Mouse (Mus musculus): Measurements from ENCODE around the gene Smok3c. TPM values are rescaled to one million over a fixed set of nuclear protein-coding genes. Genes with fewer than 3 reads are reported as not detected.

The Smok3c gene
- polyA plus RNA-seq, 1 experiment from 2014 or later = not detected

- no peak for ATAC-seq (ENCODE audit: low FRiP score, low TSS enrichment)
- no peaks in the 10 kb centered on the region for H3K4me1 ChIP-seq (replicated peaks; ENCODE audit: control insufficient read depth, insufficient read depth)
- DNase-seq (ENCODE audit: low spot score) = no peak
- H3K27ac ChIP-seq (replicated peaks) = no peak overlapping the region
- no peak overlapping the region for H3K4me2 ChIP-seq (replicated peaks; ENCODE audit: low read depth)
- no peaks in the 10 kb centered on the region for H3K27me3 ChIP-seq (ENCODE audit: control insufficient read depth, insufficient read depth, low read length)
- WGBS = 79% methylated on average over 4 of the region's 4 CpGs
- no peaks in the 10 kb centered on the region for H3K9me3 ChIP-seq (ENCODE audit: control insufficient read depth, low read length)
- TF ChIP-seq CTCF (IDR thresholded peaks at IDR 0.05; ENCODE audit: low read depth) = no peak
- TF ChIP-seq EP300 (optimal IDR thresholded peaks at IDR 0.05) = no peak
- H3K9ac ChIP-seq (ENCODE audit: low read length) = no peak overlapping the region
- H3K4me3 ChIP-seq (ENCODE audit: low read depth, low read length) = no peak overlapping the region
- no peaks in the 10 kb centered on the region for H3K36me3 ChIP-seq (ENCODE audit: control insufficient read depth, insufficient read depth, low read length)
These were observed 20.8 kb downstream of the Smok3c start for GRCm38 (mm10) chr5:138073803-138074202.

- Histone ChIP-seq H3K9ac (ENCODE audit: low read length) (no peak overlapping the region), H3K36me3 (ENCODE audit: control insufficient read depth, insufficient read depth, low read length) (no peaks in the 10 kb centered on the region), H3K9me3 (ENCODE audit: control insufficient read depth, low read length) (no peaks in the 10 kb centered on the region), H3K27ac (replicated peaks) (no peak overlapping the region), H3K4me1 (replicated peaks; ENCODE audit: control insufficient read depth, insufficient read depth) (no peaks in the 10 kb centered on the region), H3K4me3 (ENCODE audit: low read depth, low read length) (no peak overlapping the region), H3K4me2 (replicated peaks; ENCODE audit: low read depth) (no peak overlapping the region), H3K27me3 (ENCODE audit: control insufficient read depth, insufficient read depth, low read length) (no peaks in the 10 kb centered on the region)
- ATAC-seq (ENCODE audit: low FRiP score, low TSS enrichment) (no peak), DNase-seq (ENCODE audit: low spot score) (no peak)
- 64% methylated on average over 3 of the region's 3 CpGs for WGBS
- TF ChIP-seq EP300 (optimal IDR thresholded peaks at IDR 0.05) (no peak), CTCF (IDR thresholded peaks at IDR 0.05; ENCODE audit: low read depth) (no peak)
These were observed 22.7 kb downstream of the Smok3c start for GRCm38 (mm10) chr5:138075684-138076083.

GRCm38 (mm10) chr5:138076148-138076547 is 23.2 kb downstream of the Smok3c start:
- Histone ChIP-seq H3K27me3 (ENCODE audit: control insufficient read depth, insufficient read depth, low read length) (no peaks in the 10 kb centered on the region), H3K9me3 (ENCODE audit: control insufficient read depth, low read length) (no peaks in the 10 kb centered on the region), H3K27ac (replicated peaks) (no peak overlapping the region), H3K36me3 (ENCODE audit: control insufficient read depth, insufficient read depth, low read length) (no peaks in the 10 kb centered on the region), H3K9ac (ENCODE audit: low read length) (no peak overlapping the region), H3K4me1 (replicated peaks; ENCODE audit: control insufficient read depth, insufficient read depth) (no peaks in the 10 kb centered on the region), H3K4me2 (replicated peaks; ENCODE audit: low read depth) (no peak overlapping the region), H3K4me3 (ENCODE audit: low read depth, low read length) (no peak overlapping the region)
- DNase-seq (ENCODE audit: low spot score) (no peak), ATAC-seq (ENCODE audit: low FRiP score, low TSS enrichment) (no peak)
- 51% methylated on average over 2 of the region's 2 CpGs for WGBS
- TF ChIP-seq CTCF (IDR thresholded peaks at IDR 0.05; ENCODE audit: low read depth) = no peak
- no peak for TF ChIP-seq EP300 (optimal IDR thresholded peaks at IDR 0.05)

DNA sequence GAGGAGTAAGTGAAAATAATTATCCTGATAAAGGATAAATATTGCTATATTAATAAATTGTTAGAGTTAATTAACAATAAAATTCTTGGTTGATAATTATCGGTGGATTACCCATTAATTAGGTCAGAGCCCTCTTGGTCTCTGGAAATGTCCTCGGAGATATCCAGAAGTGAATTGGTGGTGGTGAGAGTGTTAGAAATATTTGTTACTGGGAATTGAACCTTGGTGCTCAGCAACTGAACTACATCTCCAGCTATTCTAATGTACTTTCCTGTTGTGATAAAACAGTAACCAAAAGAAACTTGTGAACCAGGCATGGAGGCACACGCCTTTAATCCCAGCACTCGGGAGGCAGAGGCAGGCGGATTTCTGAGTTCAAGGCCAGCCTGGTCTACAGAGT is 27.5 kb downstream of the Smok3c start:
- TF ChIP-seq EP300 (optimal IDR thresholded peaks at IDR 0.05) = no peak
- TF ChIP-seq CTCF (IDR thresholded peaks at IDR 0.05; ENCODE audit: low read depth) = no peak
- no peak overlapping the region for H3K4me3 ChIP-seq (ENCODE audit: low read depth, low read length)
- no peak overlapping the region for H3K27ac ChIP-seq (replicated peaks)
- ATAC-seq (ENCODE audit: low FRiP score, low TSS enrichment) (no peak), DNase-seq (ENCODE audit: low spot score) (no peak)
- no peaks in the 10 kb centered on the region for H3K27me3 ChIP-seq (ENCODE audit: control insufficient read depth, insufficient read depth, low read length)
- H3K36me3 ChIP-seq (ENCODE audit: control insufficient read depth, insufficient read depth, low read length) = no peaks in the 10 kb centered on the region
- H3K4me2 ChIP-seq (replicated peaks; ENCODE audit: low read depth) = no peak overlapping the region
- H3K9ac ChIP-seq (ENCODE audit: low read length) = no peak overlapping the region
- H3K9me3 ChIP-seq (ENCODE audit: control insufficient read depth, low read length) = no peaks in the 10 kb centered on the region
- no peaks in the 10 kb centered on the region for H3K4me1 ChIP-seq (replicated peaks; ENCODE audit: control insufficient read depth, insufficient read depth)
- 89% methylated on average over 5 of the region's 5 CpGs for WGBS

- no peak for DNase-seq (ENCODE audit: low spot score)
- Histone ChIP-seq H3K9ac (ENCODE audit: low read length) (no peak overlapping the region), H3K27me3 (ENCODE audit: control insufficient read depth, insufficient read depth, low read length) (no peaks in the 10 kb centered on the region), H3K4me2 (replicated peaks; ENCODE audit: low read depth) (no peak overlapping the region), H3K27ac (replicated peaks) (no peak overlapping the region), H3K9me3 (ENCODE audit: control insufficient read depth, low read length) (no peaks in the 10 kb centered on the region), H3K4me1 (replicated peaks; ENCODE audit: control insufficient read depth, insufficient read depth) (no peaks in the 10 kb centered on the region), H3K36me3 (ENCODE audit: control insufficient read depth, insufficient read depth, low read length) (no peaks in the 10 kb centered on the region), H3K4me3 (ENCODE audit: low read depth, low read length) (no peak overlapping the region)
- WGBS = 79% methylated on average over 9 of the region's 9 CpGs
- TF ChIP-seq EP300 (optimal IDR thresholded peaks at IDR 0.05) = no peak
- no peak for TF ChIP-seq CTCF (IDR thresholded peaks at IDR 0.05; ENCODE audit: low read depth)
- ATAC-seq (ENCODE audit: low FRiP score, low TSS enrichment) = no peak
These were observed 28.5 kb downstream of the Smok3c start for GRCm38 (mm10) chr5:138081446-138081845.

DNA sequence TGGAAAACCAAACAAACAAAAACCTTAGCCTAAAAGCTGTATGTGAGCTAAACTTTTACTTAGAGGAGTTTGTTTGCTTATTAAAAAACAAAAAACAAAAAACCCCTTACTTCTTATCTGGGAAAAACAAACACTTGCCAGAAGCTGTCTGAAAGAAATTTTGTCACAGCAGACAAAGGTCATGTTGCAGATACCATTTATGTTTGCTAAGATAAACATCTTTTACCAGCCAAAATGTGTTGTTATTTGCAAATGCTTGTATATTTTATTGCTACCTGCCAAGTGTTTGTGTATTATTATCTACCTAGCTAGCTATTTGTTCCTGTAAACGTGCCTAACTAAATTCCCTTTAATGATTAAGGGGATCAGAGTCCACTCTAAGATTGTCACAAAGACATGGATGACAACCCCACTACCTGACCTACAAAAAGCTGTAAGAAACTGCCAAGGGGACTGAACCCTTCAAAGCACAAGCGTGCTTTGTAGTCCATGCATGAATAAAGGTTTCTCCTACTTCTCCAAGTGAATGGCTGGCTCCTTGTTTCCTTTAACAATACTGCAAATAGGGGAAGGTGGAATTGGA is 30.4 kb downstream of the Smok3c start:
- DNase-seq (ENCODE audit: low spot score) (no peak), ATAC-seq (ENCODE audit: low FRiP score, low TSS enrichment) (no peak)
- no peak overlapping the region for H3K4me3 ChIP-seq (ENCODE audit: low read depth, low read length)
- H3K4me2 ChIP-seq (replicated peaks; ENCODE audit: low read depth) = no peak overlapping the region
- no peaks in the 10 kb centered on the region for H3K36me3 ChIP-seq (ENCODE audit: control insufficient read depth, insufficient read depth, low read length)
- WGBS = 61% methylated on average over 2 of the region's 2 CpGs
- no peaks in the 10 kb centered on the region for H3K9me3 ChIP-seq (ENCODE audit: control insufficient read depth, low read length)
- no peaks in the 10 kb centered on the region for H3K27me3 ChIP-seq (ENCODE audit: control insufficient read depth, insufficient read depth, low read length)
- no peaks in the 10 kb centered on the region for H3K4me1 ChIP-seq (replicated peaks; ENCODE audit: control insufficient read depth, insufficient read depth)
- no peak overlapping the region for H3K27ac ChIP-seq (replicated peaks)
- no peak overlapping the region for H3K9ac ChIP-seq (ENCODE audit: low read length)
- TF ChIP-seq EP300 (optimal IDR thresholded peaks at IDR 0.05) = no peak
- no peak for TF ChIP-seq CTCF (IDR thresholded peaks at IDR 0.05; ENCODE audit: low read depth)

All from stomach, postnatal 0 days (tissue).